Mouse (Mus musculus) liver, adult 2 months (tissue): Measurements from ENCODE around the gene Gda. TPM values are rescaled to one million over a fixed set of nuclear protein-coding genes. Genes with fewer than 3 reads are reported as not detected.

Source experiments
- DNase-seq: peaks from one replicate; pipeline ENCODE4 v3.0.0-alpha.2; 2011; ENCODE audit warnings: low read depth, low spot score; ENCODE audit errors: extremely low read depth
- H3K27ac ChIP-seq: fragments of 200-500 bp; replicated peaks from 2 replicates; pipeline ENCODE4 v1.5.1; 2012; ENCODE audit warnings: low read depth, mild to moderate bottlenecking, control low read depth, inconsistent platforms, low read length; ENCODE audit not compliant: insufficient read depth
- H3K27me3 ChIP-seq: fragments of 200-500 bp; 2 replicates; pipeline ENCODE4 v1.6.1; 2012; ENCODE audit warnings: mild to moderate bottlenecking, moderate library complexity, low read length, inconsistent platforms; ENCODE audit not compliant: control insufficient read depth, insufficient read depth
- H3K36me3 ChIP-seq: fragments of 200-500 bp; 2 replicates; pipeline ENCODE4 v1.6.1; 2012; ENCODE audit warnings: low read length, inconsistent platforms; ENCODE audit not compliant: control insufficient read depth, insufficient read depth
- H3K4me1 ChIP-seq: fragments of 200-500 bp; 2 replicates; pipeline ENCODE4 v1.6.1; 2011; ENCODE audit warnings: low read length; ENCODE audit not compliant: control insufficient read depth, insufficient read depth
- H3K4me3 ChIP-seq: fragments of 200-500 bp; 2 replicates; pipeline ENCODE4 v1.5.1; 2011; ENCODE audit warnings: low read depth, mild to moderate bottlenecking, control low read depth, low read length, moderate library complexity; ENCODE audit not compliant: insufficient read depth
- H3K79me2 ChIP-seq: fragments of 200-500 bp; 2 replicates; pipeline ENCODE4 v1.6.1; 2012; ENCODE audit warnings: inconsistent platforms, mild to moderate bottlenecking, low read length, moderate library complexity; ENCODE audit not compliant: control insufficient read depth, insufficient read depth
- H3K9ac ChIP-seq: fragments of 200-500 bp; 2 replicates; pipeline ENCODE4 v1.6.1; 2012; ENCODE audit warnings: low read depth, mild to moderate bottlenecking, control low read depth, inconsistent platforms, low read length
- CTCF ChIP-seq: fragments of 200-500 bp; IDR thresholded peaks from 2 replicates; pipeline ENCODE4 v1.5.1; 2011; ENCODE audit warnings: low read depth, low read length, control low read depth
- POLR2A ChIP-seq: fragments of 200-500 bp; IDR thresholded peaks from 2 replicates; pipeline ENCODE4 v1.6.1; 2011; ENCODE audit warnings: low read length, control low read depth; ENCODE audit not compliant: insufficient read depth; ENCODE audit errors: extremely low read depth
- WGBS: fragments of 180-500 bp; shearing (Covaris S2); methylation state at CpG from one replicate; pipeline ENCODE4 v1.1.7; 2018; 5-methylcytosine and 5-hydroxymethylcytosine counted together
- polyA plus RNA-seq: library from polyadenylated mRNA; depleted of rRNA; stranded (reverse); fragments of >200 nt; gene quantifications from 2 replicates; pipeline ENCODE4 v1.2.3, GENCODE M21; 2012
- total RNA-seq: library from RNA; depleted of rRNA; stranded (reverse); fragments of >200 nt; gene quantifications from 2 replicates; pipeline ENCODE4 v1.2.3, GENCODE M21; 2014

Gene Gda
- total and polyA plus RNA-seq, 2 experiments, result 3.8 to 23.5 TPM

DNA sequence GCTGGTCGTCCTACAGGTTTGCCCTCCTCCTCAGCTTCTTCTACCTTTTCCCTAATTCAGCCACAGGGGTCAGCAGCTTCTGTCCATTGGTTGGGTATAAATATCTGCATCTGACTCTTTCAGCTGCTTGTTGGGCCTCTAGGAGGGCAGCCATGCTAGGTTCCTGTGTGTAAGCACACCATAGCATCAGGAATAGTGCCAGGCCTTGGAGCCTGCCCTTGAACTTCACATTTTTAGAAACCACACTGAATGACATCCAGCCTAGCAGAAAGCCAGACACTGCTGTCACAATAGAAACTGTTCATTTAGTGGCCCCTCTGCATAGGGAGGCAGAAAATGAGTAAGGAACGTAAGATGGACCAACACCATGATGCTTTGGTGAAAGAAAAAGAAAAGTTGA is 8.9 kb upstream of the Gda start:
- H3K79me2 ChIP-seq, result no peaks in the 10 kb centered on the region
- no peaks in the 10 kb centered on the region for H3K27me3 ChIP-seq
- H3K36me3 ChIP-seq, result no peaks in the 10 kb centered on the region
- 89% methylated on average over 2 of the region's 2 CpGs for WGBS
- no peak overlapping the region for H3K4me3 ChIP-seq
- peaks cover 5% of the 10 kb centered on the region; the same call in 1 of the 2 replicates for H3K4me1 ChIP-seq
- no peak overlapping the region for H3K27ac ChIP-seq
- H3K9ac ChIP-seq, result no peak overlapping the region
- TF ChIP-seq CTCF (no peak), POLR2A (no peak)
- DNase-seq, result no peak

DNA sequence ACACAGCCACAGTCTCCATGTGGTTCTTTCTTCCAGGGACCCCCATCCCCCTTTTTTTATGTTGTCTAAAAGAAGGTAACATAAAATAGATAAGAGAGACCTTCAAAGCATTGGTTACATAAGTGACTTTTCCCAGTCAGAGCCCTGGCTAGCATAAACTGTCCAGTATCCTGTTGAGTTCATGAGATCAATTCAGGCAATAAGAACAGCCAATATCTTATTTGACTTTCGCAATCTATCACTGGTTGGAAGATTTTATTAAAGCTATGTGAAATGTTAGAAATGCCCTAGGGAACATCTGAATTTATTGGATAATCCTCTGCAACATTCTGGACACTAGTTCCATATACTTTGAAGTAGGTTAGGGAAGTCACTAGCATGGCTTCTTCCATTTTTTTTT is 7.8 kb upstream of the Gda start:
- Histone ChIP-seq H3K4me1 (peaks cover 9% of the 10 kb centered on the region; the same call in 1 of the 2 replicates), H3K36me3 (no peaks in the 10 kb centered on the region), H3K27me3 (no peaks in the 10 kb centered on the region), H3K4me3 (no peak overlapping the region), H3K9ac (no peak overlapping the region), H3K27ac (peak overlapping the region; percentile 25), H3K79me2 (no peaks in the 10 kb centered on the region)
- TF ChIP-seq POLR2A, result no peak
- 30% methylated on average over 1 of the region's 1 CpGs for WGBS
- peak; percentile 97 for DNase-seq

DNA sequence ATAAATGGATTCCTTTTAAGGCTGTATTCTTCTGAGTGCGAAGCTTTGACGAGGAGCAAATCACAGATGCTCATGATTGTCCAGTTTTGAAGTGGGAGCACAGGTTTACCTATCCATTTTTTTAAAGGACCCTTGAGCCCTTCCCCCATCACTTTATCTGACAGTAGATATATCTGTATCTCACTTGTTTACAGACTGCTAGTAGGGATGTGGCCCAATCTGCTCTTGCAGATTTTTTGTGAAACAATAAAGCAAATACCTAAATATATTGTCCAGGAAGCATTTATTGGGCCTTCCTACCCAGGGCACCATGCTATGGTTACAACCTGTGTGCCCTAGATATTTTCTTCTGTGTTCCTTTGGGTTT is 6.8 kb upstream of the Gda start:
- no peaks in the 10 kb centered on the region for H3K79me2 ChIP-seq
- no peaks in the 10 kb centered on the region for H3K36me3 ChIP-seq
- TF ChIP-seq POLR2A (no peak), CTCF (no peak)
- H3K27me3 ChIP-seq, result no peaks in the 10 kb centered on the region
- peaks cover 9% of the 10 kb centered on the region; the same call in 1 of the 2 replicates for H3K4me1 ChIP-seq
- no peak overlapping the region for H3K9ac ChIP-seq
- H3K4me3 ChIP-seq, result no peak overlapping the region
- 93% methylated on average over 2 of the region's 2 CpGs for WGBS
- H3K27ac ChIP-seq, result no peak overlapping the region
- no peak for DNase-seq

DNA sequence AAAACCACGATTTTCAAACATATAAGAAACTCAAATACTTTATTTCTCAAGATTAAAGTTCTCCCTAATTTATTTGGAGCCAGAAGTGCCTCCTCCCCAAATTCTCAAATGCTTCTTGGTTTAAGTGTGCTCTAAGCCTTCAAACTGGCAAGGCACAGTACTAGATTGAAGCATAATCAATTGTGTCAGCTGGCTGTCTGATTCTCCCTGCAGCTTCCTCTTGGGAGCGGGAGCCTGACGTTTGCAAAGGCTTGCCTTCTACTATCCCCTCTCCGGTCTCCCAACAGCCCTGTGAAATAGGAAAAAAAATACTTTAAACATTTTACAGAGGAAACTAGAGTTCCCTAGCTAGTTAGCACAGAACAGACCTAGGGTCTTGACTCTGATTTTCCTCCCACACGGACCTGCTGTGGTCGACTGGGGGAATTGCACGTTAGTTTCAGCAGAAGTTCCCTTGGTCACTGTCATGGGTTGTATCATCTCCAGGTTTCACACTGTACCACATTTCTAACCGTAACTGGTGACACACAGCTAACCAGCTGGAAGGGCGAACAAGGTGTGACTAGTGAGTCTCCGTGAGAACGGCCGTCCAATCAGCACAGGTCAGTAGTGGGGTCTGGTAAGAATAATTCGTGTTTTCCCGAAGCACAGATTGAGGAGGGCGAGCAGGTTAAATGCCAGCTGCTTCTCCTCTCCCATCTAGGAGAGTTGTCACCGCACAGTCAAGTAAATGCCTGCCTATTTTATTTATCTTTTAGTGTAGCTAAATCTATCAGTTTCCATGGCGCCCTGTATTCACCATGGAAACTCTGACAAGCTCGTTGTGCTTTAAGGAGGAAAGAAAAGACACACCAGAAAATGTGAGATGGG is 6.2 kb upstream of the Gda start:
- 78% methylated on average over 18 of the region's 18 CpGs for WGBS
- H3K4me1 ChIP-seq, result peaks cover 9% of the 10 kb centered on the region; the same call in 1 of the 2 replicates
- H3K4me3 ChIP-seq, result no peak overlapping the region
- no peak for DNase-seq
- no peak overlapping the region for H3K27ac ChIP-seq
- TF ChIP-seq CTCF (no peak), POLR2A (no peak)
- no peaks in the 10 kb centered on the region for H3K27me3 ChIP-seq
- no peaks in the 10 kb centered on the region for H3K36me3 ChIP-seq
- H3K9ac ChIP-seq, result no peak overlapping the region
- H3K79me2 ChIP-seq, result no peaks in the 10 kb centered on the region

DNA sequence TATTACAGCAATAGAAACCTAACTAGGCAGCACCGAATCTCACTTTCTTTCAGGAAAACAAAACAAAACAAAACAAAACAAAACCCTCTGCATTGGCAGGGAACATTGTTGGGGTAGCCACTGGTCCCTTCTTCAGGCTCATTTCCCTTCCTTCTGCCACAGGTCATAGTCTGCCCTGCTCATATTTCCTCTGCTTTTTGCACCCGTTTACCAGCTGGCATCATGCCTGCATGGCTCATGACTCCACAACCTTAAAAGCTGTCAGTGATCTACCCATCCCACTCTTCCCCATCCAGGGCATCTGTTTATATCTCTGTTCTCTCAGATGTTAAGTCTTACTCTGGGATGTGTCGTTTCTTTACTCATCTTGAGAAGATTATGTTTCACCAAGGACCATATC is 5.3 kb upstream of the Gda start:
- Histone ChIP-seq H3K4me1 (peaks cover 9% of the 10 kb centered on the region; the same call in 1 of the 2 replicates), H3K9ac (no peak overlapping the region), H3K79me2 (no peaks in the 10 kb centered on the region), H3K27ac (no peak overlapping the region), H3K4me3 (no peak overlapping the region), H3K27me3 (no peaks in the 10 kb centered on the region), H3K36me3 (no peaks in the 10 kb centered on the region)
- peak; percentile 36 for DNase-seq
- TF ChIP-seq POLR2A (no peak), CTCF (no peak)
- WGBS, result 56% methylated on average over 3 of the region's 3 CpGs

DNA sequence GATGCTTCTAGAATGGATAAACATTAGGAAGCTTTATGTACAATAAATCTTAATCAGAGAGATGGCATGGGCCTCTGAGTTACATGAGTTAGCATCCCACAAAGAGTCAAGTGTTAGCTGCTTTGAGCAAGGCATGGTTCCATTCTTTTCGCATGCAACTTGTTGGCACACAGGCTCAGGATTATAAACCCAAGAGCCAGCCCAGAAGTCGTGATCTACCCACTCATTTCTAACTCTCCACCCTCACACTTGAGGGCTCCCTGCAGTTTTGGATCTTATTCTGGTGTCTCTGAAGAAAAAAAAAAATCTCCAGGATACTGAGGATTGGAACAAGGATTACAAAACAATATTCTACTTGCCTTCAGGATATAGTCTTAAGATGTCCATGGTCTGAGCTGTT is 4.5 kb upstream of the Gda start:
- H3K27me3 ChIP-seq, result no peaks in the 10 kb centered on the region
- no peak overlapping the region for H3K9ac ChIP-seq
- H3K27ac ChIP-seq, result no peak overlapping the region
- H3K4me1 ChIP-seq, result peaks cover 10% of the 10 kb centered on the region; the same call in 1 of the 2 replicates
- TF ChIP-seq POLR2A (no peak), CTCF (no peak)
- H3K4me3 ChIP-seq, result no peak overlapping the region
- WGBS, result 86% methylated on average over 2 of the region's 2 CpGs
- H3K36me3 ChIP-seq, result no peaks in the 10 kb centered on the region
- DNase-seq, result no peak
- H3K79me2 ChIP-seq, result no peaks in the 10 kb centered on the region
